Mouse (Mus musculus): ENCODE results near the gene Fads1. TPM values are rescaled to one million over a fixed set of nuclear protein-coding genes. Genes with fewer than 3 reads are reported as not detected.
"Not testable (repeated sequence)": the region's sequence is repeated elsewhere in the genome, so short reads cannot be mapped to it uniquely, and the experiment has no call there.

The Fads1 gene
- polyA plus RNA-seq, 1 experiment from 2014 or later = 36.3 TPM

- H3K4me1 ChIP-seq (replicated peaks; ENCODE audit: control insufficient read depth, insufficient read depth) = no peaks in the 10 kb centered on the region
- peak; percentile 49; the same call in 1 of the 2 replicates for ATAC-seq (ENCODE audit: low FRiP score, low TSS enrichment)
- no peak overlapping the region for H3K4me3 ChIP-seq (ENCODE audit: low read depth, low read length)
Measured at GRCm38 (mm10) chr19:10148555-10148954, 34.1 kb upstream of the Fads1 start.

DNA sequence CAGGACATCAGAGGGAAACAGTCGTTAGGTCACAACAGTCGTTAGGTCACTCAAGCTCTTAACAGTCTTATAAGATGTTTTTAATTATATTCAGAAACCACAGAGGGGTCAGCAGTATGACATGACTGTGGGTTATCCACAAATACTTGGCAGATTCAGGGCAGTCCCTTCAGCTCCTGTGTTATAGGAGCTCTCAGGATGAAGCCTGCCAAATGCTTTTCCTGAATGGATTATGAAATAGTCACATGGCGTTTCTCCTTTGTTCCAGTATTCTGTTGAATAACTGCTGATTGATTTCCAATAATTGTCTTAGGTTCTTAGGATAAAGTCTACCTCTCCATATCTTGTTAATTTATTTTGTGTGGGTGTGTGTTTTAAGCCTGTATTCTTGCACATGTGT, 33.5 kb upstream of the Fads1 start:
- H3K4me1 ChIP-seq (replicated peaks; ENCODE audit: control insufficient read depth, insufficient read depth) = no peaks in the 10 kb centered on the region
- 58% methylated on average over 3 of the region's 3 CpGs for WGBS
- DNase-seq (ENCODE audit: low spot score) (no peak), ATAC-seq (ENCODE audit: low FRiP score, low TSS enrichment) (no peak)
- TF ChIP-seq EP300 (optimal IDR thresholded peaks at IDR 0.05) = no peak
- TF ChIP-seq CTCF (IDR thresholded peaks at IDR 0.05; ENCODE audit: low read depth) = no peak
- no peaks in the 10 kb centered on the region for H3K36me3 ChIP-seq (ENCODE audit: control insufficient read depth, insufficient read depth, low read length)
- no peak overlapping the region for H3K9ac ChIP-seq (ENCODE audit: low read length)
- no peaks in the 10 kb centered on the region; the same call in 1 of the 2 replicates for H3K9me3 ChIP-seq (ENCODE audit: control insufficient read depth, low read length)
- no peak overlapping the region for H3K27ac ChIP-seq (replicated peaks)
- no peak overlapping the region for H3K4me2 ChIP-seq (replicated peaks; ENCODE audit: low read depth)
- H3K4me3 ChIP-seq (ENCODE audit: low read depth, low read length) = no peak overlapping the region
- no peaks in the 10 kb centered on the region for H3K27me3 ChIP-seq (ENCODE audit: control insufficient read depth, insufficient read depth, low read length)

More at GRCm38 (mm10) chr19:10148555-10148954, 34.1 kb upstream of the Fads1 start:
- no peaks in the 10 kb centered on the region for H3K36me3 ChIP-seq (ENCODE audit: control insufficient read depth, insufficient read depth, low read length)
- H3K9ac ChIP-seq (ENCODE audit: low read length) = no peak overlapping the region
- 0 out of 2 replicates have a peak overlapping the region, but pooled peaks have one; percentile 45 for H3K27ac ChIP-seq (replicated peaks)
- 62% methylated on average over 6 of the region's 6 CpGs for WGBS
- no peak for TF ChIP-seq EP300 (optimal IDR thresholded peaks at IDR 0.05)
- no peak for TF ChIP-seq CTCF (IDR thresholded peaks at IDR 0.05; ENCODE audit: low read depth)
- H3K4me2 ChIP-seq (replicated peaks; ENCODE audit: low read depth) = no peak overlapping the region
- no peaks in the 10 kb centered on the region; the same call in 1 of the 2 replicates for H3K9me3 ChIP-seq (ENCODE audit: control insufficient read depth, low read length)
- DNase-seq (ENCODE audit: low spot score) = no peak
- no peaks in the 10 kb centered on the region for H3K27me3 ChIP-seq (ENCODE audit: control insufficient read depth, insufficient read depth, low read length)

GRCm38 (mm10) chr19:10157725-10158124, 25.0 kb upstream of the Fads1 start:
- no peaks in the 10 kb centered on the region for H3K36me3 ChIP-seq (ENCODE audit: control insufficient read depth, insufficient read depth, low read length)
- no peak for ATAC-seq (ENCODE audit: low FRiP score, low TSS enrichment)
- H3K4me2 ChIP-seq (replicated peaks; ENCODE audit: low read depth) = no peak overlapping the region
- H3K9me3 ChIP-seq (ENCODE audit: control insufficient read depth, low read length) = no peaks in the 10 kb centered on the region; the same call in 1 of the 2 replicates
- H3K9ac ChIP-seq (ENCODE audit: low read length) = no peak overlapping the region
- DNase-seq (ENCODE audit: low spot score) = no peak
- WGBS = 53% methylated on average over 2 of the region's 2 CpGs
- TF ChIP-seq EP300 (optimal IDR thresholded peaks at IDR 0.05) (no peak), CTCF (IDR thresholded peaks at IDR 0.05; ENCODE audit: low read depth) (no peak)
- no peaks in the 10 kb centered on the region for H3K27me3 ChIP-seq (ENCODE audit: control insufficient read depth, insufficient read depth, low read length)
- no peak overlapping the region for H3K4me3 ChIP-seq (ENCODE audit: low read depth, low read length)
- no peaks in the 10 kb centered on the region for H3K4me1 ChIP-seq (replicated peaks; ENCODE audit: control insufficient read depth, insufficient read depth)
- H3K27ac ChIP-seq (replicated peaks) = no peak overlapping the region

GRCm38 (mm10) chr19:10163896-10164295, 18.8 kb upstream of the Fads1 start:
- Histone ChIP-seq H3K27ac (replicated peaks) (no peak overlapping the region), H3K27me3 (ENCODE audit: control insufficient read depth, insufficient read depth, low read length) (no peaks in the 10 kb centered on the region), H3K4me3 (ENCODE audit: low read depth, low read length) (no peak overlapping the region), H3K36me3 (ENCODE audit: control insufficient read depth, insufficient read depth, low read length) (no peaks in the 10 kb centered on the region), H3K9me3 (ENCODE audit: control insufficient read depth, low read length) (no peaks in the 10 kb centered on the region), H3K9ac (ENCODE audit: low read length) (no peak overlapping the region), H3K4me1 (replicated peaks; ENCODE audit: control insufficient read depth, insufficient read depth) (no peaks in the 10 kb centered on the region), H3K4me2 (replicated peaks; ENCODE audit: low read depth) (no peak overlapping the region)
- TF ChIP-seq CTCF (IDR thresholded peaks at IDR 0.05; ENCODE audit: low read depth) (no peak), EP300 (optimal IDR thresholded peaks at IDR 0.05) (no peak)
- no peak for ATAC-seq (ENCODE audit: low FRiP score, low TSS enrichment)
- no peak for DNase-seq (ENCODE audit: low spot score)
- 72% methylated on average over 3 of the region's 3 CpGs for WGBS

GRCm38 (mm10) chr19:10165928-10166327, 16.8 kb upstream of the Fads1 start:
- not testable (repeated sequence) for H3K4me2 ChIP-seq (replicated peaks; ENCODE audit: low read depth); H3K9me3 ChIP-seq (ENCODE audit: control insufficient read depth, low read length); H3K9ac ChIP-seq (ENCODE audit: low read length); H3K4me1 ChIP-seq (replicated peaks; ENCODE audit: control insufficient read depth, insufficient read depth); H3K27me3 ChIP-seq (ENCODE audit: control insufficient read depth, insufficient read depth, low read length); H3K36me3 ChIP-seq (ENCODE audit: control insufficient read depth, insufficient read depth, low read length); H3K27ac ChIP-seq (replicated peaks); ATAC-seq (ENCODE audit: low FRiP score, low TSS enrichment); H3K4me3 ChIP-seq (ENCODE audit: low read depth, low read length); DNase-seq (ENCODE audit: low spot score)
- 86% methylated on average over 3 of the region's 4 CpGs for WGBS

- no peak overlapping the region for H3K4me3 ChIP-seq (ENCODE audit: low read depth, low read length)
- H3K4me1 ChIP-seq (replicated peaks; ENCODE audit: control insufficient read depth, insufficient read depth) = no peaks in the 10 kb centered on the region
- no peak overlapping the region for H3K4me2 ChIP-seq (replicated peaks; ENCODE audit: low read depth)
- ATAC-seq (ENCODE audit: low FRiP score, low TSS enrichment) = no peak
- no peak for DNase-seq (ENCODE audit: low spot score)
- TF ChIP-seq EP300 (optimal IDR thresholded peaks at IDR 0.05) = no peak
- TF ChIP-seq CTCF (IDR thresholded peaks at IDR 0.05; ENCODE audit: low read depth) = no peak
- H3K27me3 ChIP-seq (ENCODE audit: control insufficient read depth, insufficient read depth, low read length) = no peaks in the 10 kb centered on the region
- H3K27ac ChIP-seq (replicated peaks) = no peak overlapping the region
- 55% methylated on average over 4 of the region's 4 CpGs for WGBS
- H3K9ac ChIP-seq (ENCODE audit: low read length) = no peak overlapping the region
- no peaks in the 10 kb centered on the region for H3K9me3 ChIP-seq (ENCODE audit: control insufficient read depth, low read length)
- H3K36me3 ChIP-seq (ENCODE audit: control insufficient read depth, insufficient read depth, low read length) = no peaks in the 10 kb centered on the region
Measured at GRCm38 (mm10) chr19:10167112-10167511, 15.6 kb upstream of the Fads1 start.

Data from stomach, postnatal 0 days (tissue).